Mouse (Mus musculus): ENCODE data around the gene Gpr107. TPM values are rescaled to one million over a fixed set of nuclear protein-coding genes. Genes with fewer than 3 reads are reported as not detected.
"Not testable (repeated sequence)": the region's sequence is repeated elsewhere in the genome, so short reads cannot be mapped to it uniquely, and the experiment has no call there.

The Gpr107 gene
- polyA plus RNA-seq, 1 experiment from 2014 or later: 41.9 TPM

GRCm38 (mm10) chr2:31164841-31165455, 12.8 kb downstream of the Gpr107 start:
- Histone ChIP-seq H3K4me2 (no peak overlapping the region), H3K27me3 (no peaks in the 10 kb centered on the region), H3K9ac (no peak overlapping the region), H3K9me3 (no peaks in the 10 kb centered on the region), H3K4me3 (no peak overlapping the region), H3K36me3 (peaks cover 33% of the 10 kb centered on the region), H3K4me1 (peaks cover 24% of the 10 kb centered on the region), H3K27ac (peak overlapping the region; percentile 72)
- ATAC-seq (ENCODE audit: insufficient number of reproducible peaks, low FRiP score, low TSS enrichment, low read depth): no peak
- WGBS: 27% methylated on average over 5 of the region's 5 CpGs

- Histone ChIP-seq H3K9ac (no peak overlapping the region), H3K36me3 (peaks cover 39% of the 10 kb centered on the region), H3K27ac (peak overlapping the region; percentile 72), H3K27me3 (no peaks in the 10 kb centered on the region), H3K4me3 (no peak overlapping the region), H3K4me1 (peaks cover 24% of the 10 kb centered on the region), H3K4me2 (no peak overlapping the region), H3K9me3 (no peaks in the 10 kb centered on the region)
- no peak for ATAC-seq (ENCODE audit: insufficient number of reproducible peaks, low FRiP score, low TSS enrichment, low read depth)
- WGBS: 74% methylated on average over 4 of the region's 4 CpGs
These were observed 13.4 kb downstream of the Gpr107 start for GRCm38 (mm10) chr2:31165529-31165928.

- H3K9ac ChIP-seq; H3K4me3 ChIP-seq; ATAC-seq (ENCODE audit: insufficient number of reproducible peaks, low FRiP score, low TSS enrichment, low read depth); H3K9me3 ChIP-seq; H3K4me2 ChIP-seq; H3K27me3 ChIP-seq; H3K27ac ChIP-seq: not testable (repeated sequence)
- WGBS: 92% methylated on average over 2 of the region's 2 CpGs
- Histone ChIP-seq H3K4me1 (peaks cover 24% of the 10 kb centered on the region), H3K36me3 (peaks cover 59% of the 10 kb centered on the region)
These were observed 15.5 kb downstream of the Gpr107 start for GRCm38 (mm10) chr2:31167571-31167970.

- no peak overlapping the region for H3K27ac ChIP-seq
- H3K9me3 ChIP-seq: no peaks in the 10 kb centered on the region
- peaks cover 74% of the 10 kb centered on the region for H3K36me3 ChIP-seq
- H3K4me3 ChIP-seq: no peak overlapping the region
- WGBS: 87% methylated on average over 10 of the region's 10 CpGs
- no peaks in the 10 kb centered on the region for H3K27me3 ChIP-seq
- ATAC-seq (ENCODE audit: insufficient number of reproducible peaks, low FRiP score, low TSS enrichment, low read depth): no peak
- peaks cover 17% of the 10 kb centered on the region for H3K4me1 ChIP-seq
- H3K9ac ChIP-seq: no peak overlapping the region
- no peak overlapping the region for H3K4me2 ChIP-seq
These were observed 16.9 kb downstream of the Gpr107 start for GRCm38 (mm10) chr2:31169001-31169400.

- 88% methylated on average over 6 of the region's 6 CpGs for WGBS
These were observed 18.0 kb downstream of the Gpr107 start for GRCm38 (mm10) chr2:31170164-31170563.

GRCm38 (mm10) chr2:31172001-31172400, 19.9 kb downstream of the Gpr107 start:
- WGBS: 81% methylated on average over 5 of the region's 5 CpGs
- ATAC-seq (ENCODE audit: insufficient number of reproducible peaks, low FRiP score, low TSS enrichment, low read depth): no peak
- Histone ChIP-seq H3K4me1 (no peaks in the 10 kb centered on the region), H3K9me3 (no peaks in the 10 kb centered on the region), H3K27ac (peak overlapping the region; percentile 65; the same call in 1 of the 2 replicates), H3K9ac (no peak overlapping the region), H3K36me3 (peaks cover 96% of the 10 kb centered on the region), H3K4me2 (no peak overlapping the region), H3K4me3 (no peak overlapping the region), H3K27me3 (no peaks in the 10 kb centered on the region)

More at GRCm38 (mm10) chr2:31170164-31170563, 18.0 kb downstream of the Gpr107 start:
- Histone ChIP-seq H3K9me3 (no peaks in the 10 kb centered on the region), H3K27ac (no peak overlapping the region), H3K4me1 (peaks cover 6% of the 10 kb centered on the region), H3K4me3 (no peak overlapping the region), H3K27me3 (no peaks in the 10 kb centered on the region), H3K36me3 (peaks cover 84% of the 10 kb centered on the region), H3K9ac (no peak overlapping the region), H3K4me2 (no peak overlapping the region)
- ATAC-seq (ENCODE audit: insufficient number of reproducible peaks, low FRiP score, low TSS enrichment, low read depth): no peak

- no peak overlapping the region for H3K27ac ChIP-seq
- H3K36me3 ChIP-seq: peaks cover 98% of the 10 kb centered on the region
- no peak overlapping the region for H3K4me2 ChIP-seq
- no peak overlapping the region for H3K9ac ChIP-seq
- no peak for ATAC-seq (ENCODE audit: insufficient number of reproducible peaks, low FRiP score, low TSS enrichment, low read depth)
- no peaks in the 10 kb centered on the region for H3K27me3 ChIP-seq
- H3K4me1 ChIP-seq: no peaks in the 10 kb centered on the region
- 89% methylated on average over 5 of the region's 5 CpGs for WGBS
- no peak overlapping the region for H3K4me3 ChIP-seq
- H3K9me3 ChIP-seq: no peaks in the 10 kb centered on the region
These were observed 20.4 kb downstream of the Gpr107 start for GRCm38 (mm10) chr2:31172536-31172935.

GRCm38 (mm10) chr2:31173290-31173689, 21.2 kb downstream of the Gpr107 start:
- 86% methylated on average over 4 of the region's 4 CpGs for WGBS
- Histone ChIP-seq H3K4me3 (no peak overlapping the region), H3K9ac (no peak overlapping the region), H3K4me1 (no peaks in the 10 kb centered on the region), H3K27me3 (no peaks in the 10 kb centered on the region), H3K4me2 (no peak overlapping the region), H3K27ac (no peak overlapping the region), H3K9me3 (no peaks in the 10 kb centered on the region), H3K36me3 (peaks cover 99% of the 10 kb centered on the region)
- no peak for ATAC-seq (ENCODE audit: insufficient number of reproducible peaks, low FRiP score, low TSS enrichment, low read depth)

GRCm38 (mm10) chr2:31178593-31178992, 26.5 kb downstream of the Gpr107 start:
- not testable (repeated sequence) for H3K9ac ChIP-seq; H3K27ac ChIP-seq; H3K4me1 ChIP-seq; ATAC-seq (ENCODE audit: insufficient number of reproducible peaks, low FRiP score, low TSS enrichment, low read depth); H3K27me3 ChIP-seq; H3K4me2 ChIP-seq; H3K9me3 ChIP-seq; H3K4me3 ChIP-seq
- H3K36me3 ChIP-seq: peaks cover 88% of the 10 kb centered on the region
- WGBS: 85% methylated on average over 6 of the region's 6 CpGs

- ATAC-seq (ENCODE audit: insufficient number of reproducible peaks, low FRiP score, low TSS enrichment, low read depth): no peak
These were observed 27.4 kb downstream of the Gpr107 start for GRCm38 (mm10) chr2:31179471-31179870.

GRCm38 (mm10) chr2:31180081-31180551, 28.0 kb downstream of the Gpr107 start:
- no peak overlapping the region for H3K27ac ChIP-seq
- ATAC-seq (ENCODE audit: insufficient number of reproducible peaks, low FRiP score, low TSS enrichment, low read depth): no peak
- H3K9me3 ChIP-seq: no peaks in the 10 kb centered on the region
- H3K4me1 ChIP-seq: no peaks in the 10 kb centered on the region
- no peak overlapping the region for H3K9ac ChIP-seq
- H3K4me2 ChIP-seq: no peak overlapping the region
- no peaks in the 10 kb centered on the region for H3K27me3 ChIP-seq
- H3K4me3 ChIP-seq: no peak overlapping the region
- H3K36me3 ChIP-seq: peaks cover 89% of the 10 kb centered on the region
- WGBS: 68% methylated on average over 7 of the region's 7 CpGs

More at GRCm38 (mm10) chr2:31179471-31179870, 27.4 kb downstream of the Gpr107 start:
- no peaks in the 10 kb centered on the region for H3K4me1 ChIP-seq
- H3K27me3 ChIP-seq: no peaks in the 10 kb centered on the region
- H3K9me3 ChIP-seq: no peaks in the 10 kb centered on the region
- 68% methylated on average over 7 of the region's 7 CpGs for WGBS
- no peak overlapping the region for H3K4me2 ChIP-seq
- H3K9ac ChIP-seq: no peak overlapping the region
- H3K36me3 ChIP-seq: peaks cover 88% of the 10 kb centered on the region
- no peak overlapping the region for H3K4me3 ChIP-seq
- H3K27ac ChIP-seq: no peak overlapping the region

GRCm38 (mm10) chr2:31182786-31183330, 30.7 kb downstream of the Gpr107 start:
- ATAC-seq (ENCODE audit: insufficient number of reproducible peaks, low FRiP score, low TSS enrichment, low read depth): no peak
- Histone ChIP-seq H3K9me3 (no peaks in the 10 kb centered on the region), H3K9ac (no peak overlapping the region), H3K27me3 (no peaks in the 10 kb centered on the region), H3K27ac (no peak overlapping the region), H3K4me2 (no peak overlapping the region), H3K36me3 (peaks cover 88% of the 10 kb centered on the region), H3K4me1 (no peaks in the 10 kb centered on the region), H3K4me3 (no peak overlapping the region)
- WGBS: 86% methylated on average over 6 of the region's 6 CpGs

Data from limb, embryonic 15.5 days (tissue).